Mouse (Mus musculus) embryonic fibroblast, embryonic 13.5 days (primary cell): ENCODE measurements around the gene Stx16. TPM values are rescaled to one million over a fixed set of nuclear protein-coding genes. Genes with fewer than 3 reads are reported as not detected.

Experiments
- H3K27ac ChIP-seq: 2 replicates; pipeline ENCODE4 v1.5.1; 2012; ENCODE audit warnings: low read length, control low read depth, inconsistent platforms; ENCODE audit not compliant: insufficient read depth
- H3K4me1 ChIP-seq: 2 replicates; pipeline ENCODE4 v1.6.1; 2011; ENCODE audit warnings: low read length; ENCODE audit not compliant: control insufficient read depth, insufficient read depth
- H3K4me3 ChIP-seq: 2 replicates; pipeline ENCODE4 v1.5.1; 2011; ENCODE audit warnings: mild to moderate bottlenecking, control low read depth, low read length; ENCODE audit not compliant: insufficient read depth
- CTCF ChIP-seq: IDR thresholded peaks from 2 replicates; pipeline ENCODE4 v1.5.1; 2011; ENCODE audit warnings: mild to moderate bottlenecking, control low read depth, low read length, moderate library complexity, borderline replicate concordance; ENCODE audit not compliant: insufficient read depth
- POLR2A ChIP-seq: IDR thresholded peaks from 2 replicates; pipeline ENCODE4 v1.6.1; 2011; ENCODE audit warnings: low read depth, mild to moderate bottlenecking, control low read depth, low read length, moderate library complexity
- polyA plus RNA-seq: library from polyadenylated mRNA; stranded (reverse); fragments of >200 nt; gene quantifications from 2 replicates; pipeline ENCODE4 v1.2.4, GENCODE M21; 2011; ENCODE audit warnings: low read depth; ENCODE audit not compliant: missing spikeins, insufficient read length

Gene Stx16
- polyA plus RNA-seq, 1 experiment = 57.7 TPM

- Histone ChIP-seq H3K4me3 (no peak overlapping the region), H3K27ac (no peak overlapping the region), H3K4me1 (0 out of 2 replicates have a peak, but pooled peaks cover 5% of the 10 kb centered on the region)
- no peak for TF ChIP-seq POLR2A
- no peak for TF ChIP-seq CTCF
Measured at GRCm38 (mm10) chr2:174123731-174124130, 47.6 kb downstream of the Stx16 start.

DNA sequence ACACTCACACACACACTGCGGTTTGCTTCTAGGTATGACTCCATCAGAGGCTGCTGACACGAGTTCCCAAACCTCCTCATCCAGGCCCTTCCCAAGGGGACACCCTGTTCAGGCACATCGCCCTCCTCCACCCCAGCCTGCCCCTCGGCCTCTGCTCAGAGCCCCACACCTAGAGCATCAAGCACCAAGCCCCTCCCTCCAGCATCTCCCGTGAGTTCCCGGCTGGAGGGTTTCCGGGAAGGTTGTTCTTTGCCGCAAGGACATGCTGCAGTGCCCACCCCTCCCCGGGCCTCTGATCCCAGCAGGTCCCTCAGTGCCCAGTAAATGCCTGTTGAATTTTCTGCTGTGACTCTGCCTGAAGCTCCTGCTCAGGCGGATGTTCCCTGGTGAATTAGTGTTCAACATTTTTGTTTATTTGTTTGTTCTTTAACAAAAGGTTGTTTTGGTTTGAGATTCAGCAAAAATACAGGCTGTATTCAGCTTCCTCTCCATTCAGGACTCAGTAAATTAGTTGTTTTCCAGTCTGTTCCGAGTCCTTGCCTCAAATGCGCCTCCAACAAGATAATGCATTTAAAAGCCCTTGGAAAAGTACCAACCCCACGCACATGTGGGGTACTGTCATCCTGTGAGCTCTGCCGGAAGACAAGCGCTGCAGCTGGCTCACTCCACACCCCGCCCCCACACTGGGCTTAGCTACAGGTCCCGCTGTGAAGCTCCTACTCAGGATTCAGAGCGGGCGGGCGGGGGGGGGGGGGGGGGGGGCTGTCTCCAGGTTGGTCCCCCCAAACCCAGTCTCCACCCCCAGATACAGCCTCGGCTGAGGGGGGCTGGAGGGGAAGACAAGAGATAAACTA lies 50.6 kb downstream of the Stx16 start:
- Histone ChIP-seq H3K27ac (no peak overlapping the region), H3K4me1 (0 out of 2 replicates have a peak, but pooled peaks cover 5% of the 10 kb centered on the region), H3K4me3 (no peak overlapping the region)
- TF ChIP-seq POLR2A (no peak), CTCF (no peak)

DNA sequence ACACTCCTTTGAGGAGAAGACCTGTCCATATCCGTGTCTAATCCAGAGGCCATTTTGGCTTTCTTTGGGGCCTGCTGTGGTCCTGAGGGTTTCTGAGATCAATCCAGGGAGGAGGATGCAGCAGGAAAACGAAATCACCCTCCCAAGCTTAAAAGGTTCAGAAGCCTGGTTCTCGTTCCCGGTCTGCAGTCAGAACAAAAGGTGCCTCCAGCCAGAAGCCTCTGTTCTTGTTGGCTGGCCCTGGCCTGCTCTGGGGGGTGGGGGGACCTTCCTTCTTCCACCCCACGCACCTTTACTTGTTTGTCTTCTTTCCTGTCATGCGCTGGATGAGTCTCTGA lies 51.2 kb downstream of the Stx16 start:
- TF ChIP-seq CTCF = no peak
- TF ChIP-seq POLR2A = no peak
- Histone ChIP-seq H3K27ac (no peak overlapping the region), H3K4me3 (no peak overlapping the region), H3K4me1 (0 out of 2 replicates have a peak, but pooled peaks cover 5% of the 10 kb centered on the region)

GRCm38 (mm10) chr2:174128926-174129325 lies 52.8 kb downstream of the Stx16 start:
- H3K4me1 ChIP-seq = 0 out of 2 replicates have a peak, but pooled peaks cover 5% of the 10 kb centered on the region
- no peak overlapping the region for H3K4me3 ChIP-seq
- H3K27ac ChIP-seq = no peak overlapping the region
- TF ChIP-seq POLR2A = no peak
- TF ChIP-seq CTCF = no peak

DNA sequence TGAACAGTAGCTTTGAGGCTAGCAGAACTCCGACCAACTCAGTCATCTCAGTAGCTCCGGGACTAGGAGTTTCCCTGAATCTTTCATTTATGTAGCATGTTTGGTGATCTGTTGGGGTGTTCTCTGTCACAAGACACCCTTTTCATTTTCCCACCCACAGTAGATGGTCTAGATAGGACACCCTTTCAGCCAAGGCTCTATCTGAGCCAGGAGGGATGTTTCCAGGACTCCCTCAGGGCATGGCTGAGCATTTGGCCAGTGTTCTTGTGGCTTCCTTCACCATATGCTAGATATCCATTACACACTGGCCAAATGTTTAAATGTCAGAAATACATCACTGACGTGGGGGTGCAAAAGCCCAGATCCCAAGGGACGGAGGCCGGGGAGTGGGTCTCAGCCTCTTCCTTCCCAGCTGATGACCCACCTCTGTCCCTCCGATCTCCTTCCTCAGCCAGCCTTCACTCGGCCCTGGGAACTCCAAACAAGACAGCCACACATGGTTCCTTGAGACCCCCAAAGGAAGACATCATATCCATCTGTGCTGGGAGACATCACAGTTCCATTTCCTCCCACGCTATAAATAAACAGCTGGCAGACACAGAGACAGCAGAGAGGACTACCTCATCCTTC lies 54.5 kb downstream of the Stx16 start:
- Histone ChIP-seq H3K4me1 (0 out of 2 replicates have a peak, but pooled peaks cover 5% of the 10 kb centered on the region), H3K27ac (no peak overlapping the region), H3K4me3 (no peak overlapping the region)
- TF ChIP-seq CTCF = no peak
- TF ChIP-seq POLR2A = no peak

DNA sequence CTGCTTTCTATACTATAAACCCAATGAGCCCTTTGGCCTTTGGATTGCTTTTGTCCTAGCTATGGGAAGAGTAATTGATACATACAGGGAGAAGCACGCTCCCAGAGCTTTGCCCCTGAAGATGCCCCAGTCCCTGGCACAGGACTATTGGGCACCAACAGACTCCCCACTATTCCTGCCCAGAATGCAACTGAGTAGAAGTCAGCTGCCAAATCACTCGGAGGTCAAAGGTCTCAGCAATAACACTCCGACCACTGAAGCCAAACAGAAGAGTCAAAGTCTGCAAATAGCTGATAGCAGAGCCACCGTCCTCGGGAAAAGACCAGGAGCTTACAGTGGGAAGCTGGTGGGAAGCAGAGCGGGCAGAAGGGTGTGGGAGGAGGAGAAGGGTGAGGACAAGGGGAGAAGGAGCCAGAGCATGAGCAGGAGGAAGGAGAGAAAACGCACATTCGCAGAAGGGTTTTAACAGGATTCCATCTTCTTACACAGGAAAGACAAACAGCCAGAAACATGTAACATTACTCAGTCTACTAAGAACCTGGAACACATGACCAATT lies 56.4 kb downstream of the Stx16 start:
- no peak overlapping the region for H3K27ac ChIP-seq
- no peaks in the 10 kb centered on the region for H3K4me1 ChIP-seq
- no peak for TF ChIP-seq CTCF
- no peak for TF ChIP-seq POLR2A
- no peak overlapping the region for H3K4me3 ChIP-seq

Other genes with a start within 250 kb of the Stx16 start
- gene Npepl1, start 34.0 kb downstream of the Stx16 start, polyA plus RNA-seq = 44.4 and 51.4 TPM in 2 replicates
- gene Gnas, start 208.0 kb downstream of the Stx16 start, polyA plus RNA-seq = 1,063 and 1,076 TPM in 2 replicates